8 mouse cellular contexts compared by ENCODE assay signal in genomic region chr5:144100149-144100935, GRCm38 (mm10). TPM values are rescaled to one million over a fixed set of nuclear protein-coding genes. Genes with fewer than 3 reads are reported as not detected.
A peak's percentile ranks its signal among the peaks of the same experiment; 100 is the strongest.
DNase-seq lines count a peak whose midpoint lies in the region; ATAC-seq lines count a peak whose summit lies in the region.

Gene Lmtk2 (plus strand): TSS chr5:144100436.

- peak within 1 kb of the TSS; percentile 100 for H3K4me3 ChIP-seq in hindbrain, embryonic 15.5 days

- WGBS in hindbrain, embryonic 15.5 days: under 1% methylated on average over 78 of the region's 90 CpGs

- H3K4me1 ChIP-seq in hindbrain, embryonic 15.5 days (replicated peaks): peaks cover 23% of the 10 kb centered on the region

- ATAC-seq in hindbrain, embryonic 15.5 days (ENCODE audit: low FRiP score, low read depth): peak; percentile 100

- peak; percentile 96 for DNase-seq in R1 (ENCODE audit: low read depth, low spot score)
- peak; percentile 99 for DNase-seq in cerebellum, postnatal 25 days
- DNase-seq in frontal cortex, postnatal 36 days (ENCODE audit: low spot score in 2 of 2): peak; percentile 95 to 98
- DNase-seq in left cerebral cortex, adult 11 months (ENCODE audit: low spot score): peak; percentile 95
- DNase-seq in lung, postnatal 4 days: peak; percentile 96 to 97
- DNase-seq in retina, postnatal 7 days (ENCODE audit: low read depth, low spot score): peak; percentile 85
- peak; percentile 93 for DNase-seq in urinary bladder, adult 2 months (ENCODE audit: low spot score)

- H3K9me3 ChIP-seq in hindbrain, embryonic 15.5 days: no peaks in the 10 kb centered on the region

- H3K9ac ChIP-seq in hindbrain, embryonic 15.5 days: peak within 1 kb of the TSS; percentile 96

- H3K27me3 ChIP-seq in hindbrain, embryonic 15.5 days: no peaks in the 10 kb centered on the region

- H3K36me3 ChIP-seq in hindbrain, embryonic 15.5 days: no peaks in the 10 kb centered on the region

- H3K4me2 ChIP-seq in hindbrain, embryonic 15.5 days: peak within 1 kb of the TSS; percentile 64

- H3K27ac ChIP-seq in hindbrain, embryonic 15.5 days (replicated peaks): peak within 1 kb of the TSS; percentile 96

RNA-seq across cellular contexts. Expression of gene Lmtk2, which starts in this region (rescaled TPM):
- polyA plus RNA-seq in hindbrain, embryonic 15.5 days (2015; fragmentation: Nextera tagmentation; extraction: Ambion mirVana): 9.3 and 10.2 TPM in 2 replicates
- polyA plus RNA-seq in urinary bladder, adult 2 months (2012; rRNA removed): 13.7 and 15.8 TPM in 2 replicates

Comparison
In these comparisons a context has a peak if more than half of its experiments do, and no peak if none do; other contexts are left out.
1. Peak in every context shown above with its lines: DNase-seq, ATAC-seq, H3K4me3 ChIP-seq and H3K27ac ChIP-seq.